Comparison of ENCODE assay signal across 13 mouse cellular contexts in the genomic region with DNA sequence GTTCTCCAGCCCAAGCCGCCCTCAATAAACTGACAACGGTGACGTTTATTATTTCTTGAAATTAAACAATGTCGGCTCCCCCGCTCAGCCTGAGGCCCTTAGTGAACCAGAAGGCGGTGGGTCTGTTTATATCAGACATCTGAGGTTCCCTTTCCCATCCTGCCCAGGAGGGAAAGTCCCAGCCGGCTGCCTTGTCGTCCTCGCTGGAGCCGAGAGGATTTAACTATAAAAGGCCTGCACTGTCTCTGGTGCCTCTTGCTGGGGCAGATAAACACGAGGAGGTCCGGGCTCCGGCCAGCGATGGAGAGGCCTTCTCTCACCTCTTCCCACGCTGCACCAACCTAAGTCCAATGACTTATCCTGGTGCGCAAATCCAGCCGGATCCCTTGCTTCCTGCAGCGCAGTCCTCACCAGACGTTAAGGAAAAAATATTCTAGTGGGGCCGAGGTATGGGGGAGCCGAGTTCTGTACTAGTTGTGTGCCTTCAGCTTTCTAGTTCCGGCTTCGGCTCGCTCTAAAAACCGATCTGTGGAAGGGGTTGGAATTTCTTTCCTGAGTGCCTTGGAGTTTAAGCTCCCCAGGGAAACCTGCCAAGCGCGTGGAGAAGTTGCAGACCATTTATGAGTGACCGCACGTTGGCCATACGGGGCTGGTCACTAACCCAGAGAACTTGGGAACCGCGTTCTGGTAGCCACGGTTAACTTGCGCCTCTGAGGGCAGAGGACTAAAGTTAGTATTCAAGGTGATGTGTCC. TPM values are rescaled to one million over a fixed set of nuclear protein-coding genes. Genes with fewer than 3 reads are reported as not detected.
DNase-seq lines count a peak whose midpoint lies in the region; ATAC-seq and TF ChIP-seq lines count a peak whose summit lies in the region.
"Had no signal": no experiment of that assay in that cellular context is flagged by ENCODE, and none has a peak within 500 bp of the region (broad histone marks: within the 10 kb centered on the region; RNA-seq: fewer than 3 reads in every experiment).

No protein-coding gene starts in this region.

- no peaks in the 10 kb centered on the region for H3K36me3 ChIP-seq in liver, embryonic 11.5 days (ENCODE audit: control insufficient read depth, insufficient read depth, low read length)
- H3K36me3 ChIP-seq in liver, postnatal 0 days (replicated peaks; ENCODE audit: insufficient read depth, low read length): no peaks in the 10 kb centered on the region

- no peak overlapping the region for H3K27ac ChIP-seq in liver, embryonic 11.5 days (ENCODE audit: low read depth, low read length)
- H3K27ac ChIP-seq in liver, postnatal 0 days (ENCODE audit: low read depth): no peak overlapping the region

- 3% methylated on average over 34 of the region's 34 CpGs for WGBS in liver, embryonic 11.5 days
- WGBS in liver, postnatal 0 days (ENCODE audit: insufficient replicate concordance): 2% methylated on average over 34 of the region's 34 CpGs

- H3K9me3 ChIP-seq in liver, embryonic 11.5 days (ENCODE audit: control insufficient read depth, low read length): no peaks in the 10 kb centered on the region
- H3K9me3 ChIP-seq in liver, postnatal 0 days (ENCODE audit: low read length): no peaks in the 10 kb centered on the region

- no peak for TF ChIP-seq EP300 in liver, postnatal 0 days (IDR thresholded peaks at IDR 0.05; ENCODE audit: low read depth)

- H3K9ac ChIP-seq in liver, embryonic 11.5 days (ENCODE audit: low read depth, low read length): no peak overlapping the region; the same call in 1 of the 2 replicates
- no peak overlapping the region for H3K9ac ChIP-seq in liver, postnatal 0 days (replicated peaks)

- peak overlapping the region; percentile 43 for H3K4me2 ChIP-seq in liver, embryonic 11.5 days
- H3K4me2 ChIP-seq in liver, postnatal 0 days (ENCODE audit: low read depth, low read length): no peak overlapping the region

- no peak for ATAC-seq in liver, embryonic 11.5 days (replicated peaks; ENCODE audit: low FRiP score)
- ATAC-seq in liver, postnatal 0 days: no peak
- ATAC-seq: forebrain, embryonic 16.5 days had no signal

- no peak for TF ChIP-seq CTCF in liver, postnatal 0 days (IDR thresholded peaks at IDR 0.05; ENCODE audit: low read depth)

- no peak for DNase-seq in liver, embryonic 11.5 days (ENCODE audit: low spot score)
- no peak for DNase-seq in liver, postnatal 0 days
- DNase-seq in Muller cell, postnatal 12 days (ENCODE audit: inconsistent ontology term): peak; percentile 43
- peak; percentile 52 for DNase-seq in embryo, embryonic 11 days
- peak; percentile 42 for DNase-seq in heart, postnatal 4 days
- DNase-seq in testis, postnatal 14 days (ENCODE audit: low spot score): no peak
- DNase-seq in thymus, postnatal 36 days: no peak
- DNase-seq in yolk sac, embryonic 10.5 days (ENCODE audit: low spot score): no peak
- DNase-seq: cerebellum, adult 2 months had no signal

- H3K27me3 ChIP-seq in liver, embryonic 11.5 days (replicated peaks; ENCODE audit: control insufficient read depth, insufficient read depth, low read length): peaks cover 100% of the 10 kb centered on the region
- H3K27me3 ChIP-seq in liver, postnatal 0 days (ENCODE audit: insufficient read depth, low read length): peaks cover 97% of the 10 kb centered on the region

- no peak overlapping the region for H3K4me3 ChIP-seq in liver, embryonic 11.5 days (ENCODE audit: low read depth, low read length)
- no peak overlapping the region for H3K4me3 ChIP-seq in liver, postnatal 0 days (ENCODE audit: low read depth, low read length)

- H3K4me1 ChIP-seq in liver, embryonic 11.5 days (replicated peaks; ENCODE audit: control insufficient read depth, insufficient read depth, low read length): no peaks in the 10 kb centered on the region
- H3K4me1 ChIP-seq in liver, postnatal 0 days (ENCODE audit: insufficient read depth): no peaks in the 10 kb centered on the region

RNA-seq across cellular contexts. Expression of a gene that starts 7.3 kb away (rescaled TPM):
- polyA plus RNA-seq in liver, embryonic 11.5 days (2014; fragmentation: Nextera tagmentation; extraction: Ambion mirVana): 3.6 and 5.7 TPM in 2 replicates
- polyA plus RNA-seq in liver, postnatal 0 days (2015; fragmentation: Nextera tagmentation; extraction: Ambion mirVana): not detected in 2 replicates
- total RNA-seq in heart, postnatal 4 days (2021): 10 to 100 TPM; 36.3 to 36.6 TPM
- total RNA-seq: left cerebral cortex, adult 18-20 months; neutrophil, adult 5-6 weeks had no signal
- polyA plus RNA-seq: cerebellum, adult 2 months; forebrain, embryonic 16.5 days; kidney, embryonic 14.5 days had no signal

Comparison
In these comparisons a context has a peak if more than half of its experiments do, and no peak if none do; other contexts are left out.
1. DNase-seq: peak in Muller cell, postnatal 12 days (single experiment), embryo, embryonic 11 days (single experiment) and heart, postnatal 4 days (single experiment); none in liver, embryonic 11.5 days (single experiment), liver, postnatal 0 days (single experiment), testis, postnatal 14 days (single experiment), thymus, postnatal 36 days (0 of 2) and yolk sac, embryonic 10.5 days (single experiment).